Mouse (Mus musculus) monocyte, adult 5-6 weeks (primary cell): Measurements from ENCODE around the gene Arid3a. TPM values are rescaled to one million over a fixed set of nuclear protein-coding genes. Genes with fewer than 3 reads are reported as not detected.

Source experiments
- ATAC-seq: fragments of 153-309, 156-312 bp; replicated peaks from 2 replicates; pipeline ENCODE4 v1.8.0; 2017; ENCODE audit warnings: mild to moderate bottlenecking; ENCODE audit not compliant: low TSS enrichment, insufficient number of reproducible peaks, severe bottlenecking, poor library complexity, low FRiP score
- total RNA-seq: library from RNA; stranded (forward); fragments of 200-1000, 200-491, 200-594 nt; gene quantifications from 3 replicates; pipeline ENCODE4 v1.2.3, GENCODE M21; 2017

The Arid3a gene
- total RNA-seq, 1 experiment from 2014 or later = 36.8 TPM

DNA sequence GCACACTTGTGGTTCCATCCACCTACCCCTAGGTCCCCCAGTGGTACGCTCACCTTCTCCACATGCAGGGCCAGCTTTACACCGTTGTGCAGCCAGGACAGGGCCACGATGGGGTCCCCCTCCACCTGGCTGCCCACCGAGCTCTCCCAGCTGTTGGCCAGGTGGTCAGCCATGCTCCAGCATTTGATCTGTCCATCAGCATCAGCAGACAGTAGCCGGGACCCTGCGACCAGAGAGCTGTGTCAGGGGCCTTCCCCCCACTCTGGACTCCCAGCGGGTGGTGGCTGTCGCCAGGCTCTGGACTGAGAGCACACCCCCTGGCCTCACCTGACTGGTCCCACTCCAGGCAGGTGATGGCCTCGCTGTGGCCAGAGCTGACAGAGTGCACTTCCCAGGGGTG is 20.1 kb upstream of the Arid3a start:
- no peak for ATAC-seq

DNA sequence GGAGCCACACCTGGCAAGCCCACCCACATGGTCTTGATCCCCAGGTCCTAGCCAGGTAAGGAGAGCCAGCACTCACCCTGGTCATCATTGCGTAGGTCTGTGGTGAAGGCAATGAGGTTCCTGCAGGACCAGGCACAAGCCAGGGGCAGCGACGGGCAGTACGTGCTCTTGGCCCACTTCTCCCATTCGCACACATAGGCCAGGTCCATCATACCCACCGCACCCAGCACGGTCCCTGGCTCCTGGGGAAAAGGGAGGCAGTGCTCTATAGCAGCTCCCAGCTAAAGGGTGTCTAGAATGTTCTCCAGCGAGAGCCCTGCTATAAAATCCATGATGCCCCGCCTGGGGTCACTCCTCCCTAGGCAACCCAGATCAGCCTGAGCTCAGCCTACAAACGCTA is 19.4 kb upstream of the Arid3a start:
- ATAC-seq = no peak

DNA sequence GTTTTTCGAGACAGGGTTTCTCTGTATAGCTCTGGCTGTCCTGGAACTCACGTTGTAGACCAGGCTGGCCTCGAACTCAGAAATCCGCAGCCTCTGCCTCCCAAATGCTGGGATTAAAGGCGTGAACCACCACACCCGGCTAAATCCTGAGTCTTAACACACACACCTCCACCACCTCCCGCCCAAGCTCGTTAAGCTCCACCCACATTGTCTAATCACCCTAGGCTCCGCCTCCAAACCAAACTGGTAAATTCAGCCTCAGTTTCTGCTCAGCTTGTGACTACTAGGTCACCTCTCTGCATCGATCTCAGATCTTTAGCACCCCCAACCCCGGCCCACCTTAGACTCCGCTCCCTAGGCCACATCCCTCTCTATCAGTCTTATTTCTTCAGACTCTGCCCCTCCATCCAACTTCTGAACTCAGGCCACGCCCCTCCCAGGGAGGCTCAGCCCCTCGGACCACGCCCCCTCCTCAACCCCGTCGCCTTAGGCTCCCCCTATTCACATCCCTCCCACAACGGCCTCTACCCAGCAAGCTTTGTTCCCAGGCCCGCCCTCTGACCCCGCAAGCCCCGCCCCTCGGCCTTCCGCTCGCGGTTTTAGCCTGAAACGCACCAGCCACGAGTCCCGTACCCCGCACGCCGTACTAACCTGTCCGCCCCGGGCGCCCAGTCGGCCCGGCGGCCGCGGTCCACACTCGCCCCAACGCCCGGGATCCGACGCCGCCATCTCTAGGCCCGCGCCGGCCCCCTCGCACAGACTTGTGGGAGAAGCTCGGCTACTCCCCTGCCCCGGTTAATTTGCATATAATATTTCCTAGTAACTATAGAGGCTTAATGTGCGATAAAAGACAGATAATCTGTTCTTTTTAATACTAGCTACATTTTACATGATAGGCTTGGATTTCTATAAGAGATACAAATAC is 18.4 kb upstream of the Arid3a start, which contains the start of gene Med16:
TSS of gene Med16 (minus strand) at position 757 of the 925 bp plus-strand sequence.
- peak; percentile 88 for ATAC-seq

DNA sequence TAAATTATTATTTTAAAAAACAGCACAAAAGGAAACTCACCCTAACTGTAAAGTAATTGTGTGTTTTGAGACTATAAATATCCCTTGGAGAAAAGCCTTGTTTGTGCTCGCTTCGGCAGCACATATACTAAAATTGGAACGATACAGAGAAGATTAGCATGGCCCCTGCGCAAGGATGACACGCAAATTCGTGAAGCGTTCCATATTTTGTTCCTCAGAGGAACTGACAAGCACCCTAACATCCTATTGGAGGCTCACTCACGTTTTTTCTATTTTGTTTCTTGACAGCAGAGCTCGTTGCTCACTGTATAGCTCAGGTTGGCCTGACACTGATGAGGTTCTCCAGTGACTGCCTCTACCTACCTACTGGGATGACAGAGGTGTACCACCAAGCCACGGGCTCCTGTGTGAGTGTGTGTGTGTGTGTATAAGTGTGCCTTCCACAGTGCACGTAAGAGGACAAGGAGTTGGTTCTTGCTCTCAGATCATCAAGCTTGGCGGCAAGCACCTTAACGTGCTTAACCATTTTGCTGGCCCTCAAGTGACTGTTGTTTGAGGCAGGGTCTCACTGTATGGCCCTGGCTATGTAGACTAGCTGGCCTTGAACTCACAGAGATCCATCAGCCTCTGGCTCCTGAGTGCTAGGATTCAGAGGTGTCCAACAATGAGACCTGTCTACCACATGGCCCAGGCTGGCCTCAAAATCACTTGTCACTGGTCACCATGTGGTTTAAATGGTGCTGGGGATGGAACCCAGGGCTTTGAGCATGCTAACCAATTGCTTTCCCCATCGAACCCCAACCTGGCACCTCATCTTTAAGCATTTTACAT is 17.5 kb upstream of the Arid3a start:
- ATAC-seq = peak; percentile 18; the same call in 1 of the 2 replicates

DNA sequence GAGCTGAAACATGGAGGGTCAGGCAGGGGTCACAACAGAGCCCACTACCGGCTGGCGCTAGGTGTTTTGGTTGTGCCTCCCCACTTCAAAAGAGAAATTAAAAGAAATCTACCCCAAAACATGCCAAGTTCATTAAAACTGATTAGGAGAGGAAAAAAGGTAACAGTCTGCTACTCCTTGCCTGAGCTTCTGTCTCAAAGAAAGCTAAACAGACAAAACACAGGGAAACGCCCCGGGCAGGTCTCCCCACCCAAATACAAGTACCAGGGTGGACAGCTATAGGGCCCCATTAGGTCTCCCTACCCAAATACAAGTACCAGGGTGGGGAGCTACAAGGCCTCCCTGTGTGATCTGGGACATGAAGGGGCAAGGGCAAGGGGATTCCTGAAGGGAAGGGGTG is 16.3 kb upstream of the Arid3a start, which contains the start of gene Gm26602:
TSS of gene Gm26602 (plus strand) at position 301 of the 400 bp plus-strand sequence.
- ATAC-seq = no peak

DNA sequence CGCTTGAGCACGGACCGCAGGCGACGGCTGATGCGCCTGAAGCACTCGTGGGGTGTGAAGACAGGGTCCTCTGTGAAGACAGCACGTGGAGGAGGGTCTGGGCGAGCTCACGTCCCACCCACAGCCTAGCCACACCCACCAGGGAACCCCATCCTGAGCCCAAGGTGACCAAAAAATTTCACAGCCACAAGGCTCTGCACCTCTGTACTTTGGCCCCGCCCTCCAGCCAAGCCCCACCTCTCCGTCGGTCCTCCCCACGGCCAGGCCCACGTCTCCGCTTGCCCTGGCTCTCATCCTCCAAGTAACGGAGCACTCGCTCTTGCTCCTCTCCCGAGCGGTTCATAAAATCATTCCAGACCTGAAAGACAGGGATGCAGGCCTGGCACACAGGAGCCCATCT is 14.4 kb upstream of the Arid3a start:
- ATAC-seq = no peak

DNA sequence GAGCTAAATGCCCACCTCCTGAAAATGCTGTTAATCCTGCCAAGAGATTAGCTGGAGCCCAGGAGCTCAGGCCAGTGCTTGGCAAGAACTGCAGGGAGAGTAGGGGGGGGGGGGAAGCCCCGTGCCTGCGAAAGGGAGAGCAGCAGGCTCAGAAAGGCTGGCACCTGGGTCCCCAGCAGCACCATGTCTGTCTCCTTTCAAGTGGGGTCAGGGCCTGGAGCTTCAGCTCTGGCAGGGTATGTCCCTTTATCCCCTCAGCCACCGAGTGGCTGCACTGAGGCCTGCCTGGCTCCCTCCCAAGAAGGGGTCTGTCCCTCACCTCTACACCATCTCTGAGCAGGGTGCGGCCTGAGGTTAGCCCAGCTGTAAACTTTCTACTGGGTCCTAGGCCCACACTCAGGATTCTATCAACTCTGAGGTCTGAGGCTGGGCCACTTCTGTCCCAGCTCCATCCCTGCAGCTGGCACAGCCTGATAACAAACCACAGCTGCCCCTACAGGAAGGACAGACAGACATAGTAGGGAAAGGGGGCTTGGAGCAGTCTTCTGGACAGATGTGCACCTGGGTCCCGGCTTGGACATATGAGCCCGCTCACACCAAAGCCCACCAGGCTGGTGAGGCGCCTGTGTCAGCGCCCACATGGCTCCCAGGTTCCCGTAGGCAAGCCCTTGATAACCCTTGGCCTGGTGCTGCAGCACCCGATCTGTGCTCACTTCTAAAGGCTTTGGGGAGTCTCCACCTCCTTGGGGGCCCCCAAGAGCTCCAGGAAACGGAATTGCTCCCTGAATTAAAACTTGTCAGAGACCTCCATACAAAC is 12.5 kb upstream of the Arid3a start:
- ATAC-seq = no peak

DNA sequence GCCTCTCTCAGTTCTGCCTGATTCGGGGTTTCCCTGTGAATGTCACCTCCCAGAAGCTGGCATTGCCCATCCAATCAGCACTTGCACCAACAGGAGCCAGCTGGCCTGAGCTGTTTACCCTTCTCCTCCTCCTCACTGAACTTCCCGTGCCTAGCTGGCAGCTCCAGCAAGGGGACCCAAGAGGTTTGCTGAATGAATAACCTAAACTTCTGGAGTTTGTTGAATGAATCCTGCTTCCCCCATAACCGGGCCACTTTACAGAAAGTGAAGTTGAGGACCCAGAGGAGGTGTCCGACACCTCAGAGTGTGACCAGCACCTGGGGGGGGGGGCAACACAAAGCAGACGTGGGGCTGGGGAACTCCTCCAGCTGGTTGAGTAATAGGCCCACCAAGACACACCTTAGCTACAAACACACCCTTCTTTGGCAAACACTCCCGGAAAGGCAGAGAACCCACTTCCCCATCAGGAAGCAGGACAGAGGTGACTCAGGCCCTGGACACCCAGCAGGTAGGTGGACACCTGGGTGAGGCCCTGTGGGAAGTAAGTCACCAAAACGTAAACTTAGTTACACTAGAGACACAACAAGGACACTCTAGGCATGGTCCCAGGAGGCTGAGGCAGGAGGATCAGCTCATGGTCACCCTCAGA is 11.8 kb upstream of the Arid3a start:
- no peak for ATAC-seq

DNA sequence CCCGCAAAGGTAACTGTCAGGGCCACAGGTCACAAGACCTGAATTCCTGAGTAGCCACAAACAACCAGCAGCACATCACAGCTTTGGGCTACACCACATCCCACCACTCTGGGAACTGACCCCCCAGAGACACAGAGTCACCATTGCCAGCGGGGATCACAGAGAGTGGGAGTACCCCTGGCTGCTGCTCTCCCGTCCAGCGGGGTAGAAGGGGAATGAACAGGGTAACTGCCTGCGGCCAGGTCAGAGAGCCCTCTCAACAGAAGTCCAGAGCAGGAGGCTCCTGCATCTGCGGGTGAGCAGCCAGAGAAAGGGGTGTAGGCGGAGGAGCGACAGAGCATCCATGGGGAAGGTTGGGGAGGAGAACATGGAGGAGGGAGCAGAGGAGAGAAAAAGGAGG is 10.8 kb upstream of the Arid3a start:
- no peak for ATAC-seq

DNA sequence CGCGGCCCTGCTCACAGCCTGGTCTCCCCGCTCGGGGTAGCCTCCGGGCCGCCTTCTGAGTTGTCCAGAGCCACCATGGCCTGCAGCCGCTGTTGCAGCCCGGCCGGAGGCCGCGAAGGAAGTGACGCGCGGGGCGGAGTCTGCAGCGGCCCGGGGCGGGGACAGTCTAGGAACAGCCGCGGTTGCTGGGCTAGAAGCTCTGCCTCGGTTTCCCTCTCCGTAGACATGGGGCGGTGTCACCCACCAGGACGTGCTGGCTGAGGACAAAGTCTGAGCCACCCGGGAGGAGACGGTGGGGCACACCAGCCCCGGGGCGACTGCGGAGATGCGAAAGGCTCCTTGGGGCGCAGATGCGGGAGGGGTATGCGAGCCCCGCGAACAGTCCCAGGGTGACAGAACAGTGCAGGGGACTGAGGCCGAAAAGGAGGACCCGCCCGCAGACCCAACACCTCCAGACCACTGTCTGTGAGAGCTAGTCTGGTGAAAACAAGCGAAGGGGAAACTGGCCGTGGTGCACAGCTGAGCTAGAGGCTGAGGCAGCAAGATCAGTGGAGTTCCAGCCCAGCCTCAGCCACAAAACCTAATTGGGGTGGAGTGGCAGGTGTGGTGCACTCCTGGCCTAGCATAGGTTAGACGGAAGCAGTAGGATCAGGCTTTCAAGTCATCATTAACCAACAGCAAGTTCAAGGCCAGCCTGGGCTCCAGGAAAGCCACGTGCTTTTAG is 9.9 kb upstream of the Arid3a start, which contains the start of gene Kiss1r:
TSS of gene Kiss1r (plus strand) at position 164 of the 724 bp plus-strand sequence.
- ATAC-seq = peak; percentile 64

DNA sequence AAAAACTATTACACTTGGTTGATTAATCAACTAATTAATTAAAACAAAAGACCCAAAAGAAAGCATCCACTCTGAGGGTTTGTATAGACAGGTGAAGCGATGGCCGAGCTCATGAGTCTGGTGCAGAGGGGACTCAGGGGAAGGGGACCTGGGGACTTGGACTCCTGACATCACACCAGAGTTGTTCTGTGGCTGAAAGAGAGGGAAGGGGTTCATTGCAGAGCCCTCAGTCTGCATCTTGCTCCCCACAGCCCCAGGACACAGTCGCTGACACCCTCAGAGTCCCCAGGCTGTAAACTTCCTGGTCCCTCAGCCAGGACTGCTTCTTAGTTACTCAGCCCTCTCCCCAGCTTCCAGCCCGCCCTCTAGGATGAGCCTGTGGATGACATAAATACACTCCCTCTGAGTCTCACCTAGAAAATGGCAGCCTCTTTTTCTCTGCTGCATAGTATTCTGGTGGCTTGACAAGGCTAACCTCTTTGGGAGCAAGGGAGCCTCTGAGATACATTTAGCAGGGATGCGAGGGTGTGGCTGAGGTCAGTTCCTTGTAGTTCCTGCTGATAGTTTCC is 9.2 kb upstream of the Arid3a start:
- ATAC-seq = no peak

DNA sequence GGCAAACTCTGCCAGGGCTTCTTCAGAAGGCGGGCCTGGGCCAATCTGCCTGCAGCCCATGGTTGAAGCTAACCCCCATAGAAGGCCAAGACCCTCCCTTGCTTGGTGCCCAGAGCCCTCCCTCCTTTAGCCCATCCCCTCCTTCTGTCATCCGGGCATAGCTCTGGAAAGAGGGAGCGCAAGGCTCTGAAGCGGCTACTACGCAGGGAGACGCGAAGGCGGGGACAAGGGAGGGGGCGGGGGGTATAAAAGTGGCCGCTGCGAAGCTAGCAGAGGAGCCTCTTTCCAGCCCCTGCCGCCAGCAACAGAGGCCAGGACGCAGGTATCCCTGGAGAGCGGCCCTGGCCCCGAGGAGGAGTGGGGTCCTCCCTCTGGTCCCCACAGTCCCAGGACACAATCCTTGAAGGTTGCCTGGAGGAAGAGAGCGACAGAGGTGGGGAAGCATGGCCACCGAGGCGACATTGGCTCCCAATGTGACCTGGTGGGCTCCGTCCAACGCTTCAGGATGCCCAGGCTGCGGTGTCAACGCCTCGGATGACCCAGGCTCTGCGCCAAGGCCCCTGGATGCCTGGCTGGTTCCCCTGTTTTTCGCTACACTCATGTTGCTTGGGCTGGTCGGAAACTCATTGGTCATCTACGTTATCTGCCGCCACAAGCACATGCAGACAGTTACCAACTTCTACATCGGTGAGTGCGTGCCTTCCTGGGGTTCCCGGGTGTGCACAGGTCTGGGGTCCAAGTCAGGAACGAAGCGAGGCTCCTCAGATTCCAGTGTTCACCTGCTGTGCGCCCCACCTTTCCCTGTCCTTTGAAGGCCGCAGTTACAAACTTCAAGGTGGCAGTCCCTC is 8.4 kb upstream of the Arid3a start:
- no peak for ATAC-seq

DNA sequence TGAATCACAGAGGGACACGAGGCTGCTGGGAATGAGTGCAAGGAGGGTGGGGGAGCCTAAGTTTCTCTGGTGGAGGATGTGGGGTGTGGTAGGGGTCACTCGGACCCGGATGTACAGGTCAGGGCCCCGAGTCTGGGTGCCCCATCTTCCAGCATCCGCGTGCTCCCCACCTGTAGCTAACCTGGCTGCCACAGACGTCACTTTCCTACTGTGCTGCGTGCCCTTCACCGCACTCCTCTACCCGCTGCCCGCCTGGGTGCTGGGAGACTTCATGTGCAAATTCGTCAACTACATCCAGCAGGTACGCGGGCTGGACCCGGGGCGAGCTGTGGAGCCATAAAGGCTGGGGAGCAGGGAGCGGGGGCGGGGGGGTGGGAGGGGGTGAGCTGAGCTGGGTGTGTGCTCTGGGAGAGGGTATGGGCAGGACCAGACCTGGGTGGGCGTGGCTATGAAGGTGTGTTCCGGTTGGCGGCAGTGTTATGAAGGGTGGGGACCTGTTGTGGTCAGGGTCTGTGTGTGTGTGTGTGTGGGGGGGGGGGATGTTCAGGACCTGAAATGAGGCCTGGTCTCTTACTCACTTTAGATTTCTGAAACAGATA is 7.5 kb upstream of the Arid3a start:
- ATAC-seq = no peak

DNA sequence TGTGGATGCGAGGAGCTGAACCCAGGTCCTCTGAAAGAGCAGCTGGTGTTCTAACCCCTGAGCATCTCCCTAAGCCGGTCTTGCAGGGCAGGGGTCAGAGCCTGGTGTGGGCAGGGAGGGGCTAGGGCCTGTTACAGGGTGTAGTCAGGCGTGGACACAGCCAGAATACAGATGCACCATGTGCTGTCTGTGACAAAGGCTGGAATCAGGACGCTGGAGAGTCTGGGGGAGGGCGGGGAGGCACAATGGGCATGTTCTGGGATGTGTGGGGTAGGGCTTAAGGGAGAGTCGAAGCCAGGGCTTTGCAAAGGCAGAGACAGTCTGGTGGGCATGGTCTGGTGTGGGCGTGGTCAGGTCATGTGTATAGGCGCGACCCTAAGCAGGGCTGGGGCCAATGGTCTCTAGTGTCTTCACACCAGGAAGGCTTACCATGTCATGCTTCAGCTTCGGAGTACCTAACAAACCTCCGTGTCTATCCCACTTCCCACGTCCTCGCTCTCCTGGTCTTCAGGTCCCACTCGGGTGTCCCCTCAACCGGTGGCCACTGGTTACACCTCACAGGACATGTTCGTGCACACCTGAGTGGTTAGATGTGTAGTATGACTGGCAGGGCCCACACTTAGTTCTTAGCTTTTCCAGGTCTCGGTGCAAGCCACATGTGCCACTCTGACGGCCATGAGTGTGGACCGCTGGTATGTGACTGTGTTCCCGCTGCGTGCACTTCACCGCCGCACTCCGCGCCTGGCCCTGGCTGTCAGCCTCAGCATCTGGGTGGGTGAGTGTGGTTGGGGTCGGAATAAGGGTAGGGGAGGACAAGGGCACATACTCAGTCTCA is 6.6 kb upstream of the Arid3a start:
- ATAC-seq = no peak

DNA sequence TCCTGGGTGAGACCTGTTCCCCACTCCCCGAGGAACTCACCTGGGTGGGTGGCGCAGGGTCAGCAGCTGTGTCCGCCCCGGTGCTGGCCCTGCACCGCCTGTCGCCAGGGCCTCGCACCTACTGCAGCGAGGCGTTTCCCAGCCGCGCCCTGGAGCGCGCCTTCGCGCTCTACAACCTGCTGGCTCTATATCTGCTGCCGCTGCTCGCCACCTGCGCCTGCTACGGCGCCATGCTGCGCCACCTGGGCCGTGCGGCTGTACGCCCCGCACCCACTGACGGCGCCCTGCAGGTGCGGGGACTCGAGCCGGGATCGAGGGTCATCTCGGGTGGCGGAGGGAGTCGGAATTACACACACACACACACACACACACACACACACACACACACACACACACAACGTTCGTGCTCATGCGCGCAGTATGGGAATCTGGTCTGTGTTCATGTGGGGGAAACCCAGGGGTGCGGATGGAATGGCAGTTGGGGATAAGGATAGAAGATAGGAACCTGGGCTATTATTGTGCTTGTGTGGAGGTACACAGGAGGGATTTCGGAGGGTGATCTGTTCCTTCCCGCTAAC is 5.8 kb upstream of the Arid3a start, which contains the start of gene R3hdm4:
TSS of gene R3hdm4 (minus strand) at position 251 of the 578 bp plus-strand sequence.
- ATAC-seq = no peak
